In genomic region chr6:5198590-5198989, GRCm38 (mm10) we compare ENCODE assay signal across 26 mouse cellular contexts. TPM values are rescaled to one million over a fixed set of nuclear protein-coding genes. Genes with fewer than 3 reads are reported as not detected.
DNase-seq lines count a peak whose midpoint lies in the region; ATAC-seq and TF ChIP-seq lines count a peak whose summit lies in the region.
"Had no signal": no experiment of that assay in that cellular context is flagged by ENCODE, and none has a peak within 500 bp of the region (broad histone marks: within the 10 kb centered on the region; RNA-seq: fewer than 3 reads in every experiment).

No protein-coding gene starts in this region.

- H3K4me2 ChIP-seq in lung, postnatal 0 days (replicated peaks; ENCODE audit: low read depth, low read length): no peak overlapping the region
- no peak overlapping the region for H3K4me2 ChIP-seq in liver, embryonic 15.5 days
- H3K4me2 ChIP-seq: embryonic facial prominence, embryonic 12.5 days; embryonic facial prominence, embryonic 15.5 days; forebrain, embryonic 12.5 days; forebrain, embryonic 15.5 days; heart, embryonic 12.5 days; heart, embryonic 15.5 days; hindbrain, embryonic 13.5 days had no signal

- 0 out of 2 replicates have a peak, but pooled peaks have one; percentile 15 for TF ChIP-seq EP300 in lung, postnatal 0 days (IDR thresholded peaks at IDR 0.05)

- TF ChIP-seq CTCF in lung, postnatal 0 days (IDR thresholded peaks at IDR 0.05): no peak

- no peaks in the 10 kb centered on the region for H3K9me3 ChIP-seq in heart, embryonic 10.5 days
- H3K9me3 ChIP-seq in lung, postnatal 0 days (ENCODE audit: low read length): no peaks in the 10 kb centered on the region
- H3K9me3 ChIP-seq in liver, embryonic 15.5 days (replicated peaks): no peaks in the 10 kb centered on the region
- H3K9me3 ChIP-seq: embryonic facial prominence, embryonic 12.5 days; embryonic facial prominence, embryonic 15.5 days; forebrain, embryonic 12.5 days; forebrain, embryonic 15.5 days; heart, embryonic 12.5 days; heart, embryonic 15.5 days; hindbrain, embryonic 13.5 days had no signal

- H3K27me3 ChIP-seq in heart, embryonic 10.5 days (ENCODE audit: insufficient read depth, poor library complexity, severe bottlenecking): no peaks in the 10 kb centered on the region
- H3K27me3 ChIP-seq in lung, postnatal 0 days (replicated peaks; ENCODE audit: insufficient read depth, low read length): no peaks in the 10 kb centered on the region
- H3K27me3 ChIP-seq in liver, embryonic 15.5 days: no peaks in the 10 kb centered on the region
- H3K27me3 ChIP-seq: embryonic facial prominence, embryonic 12.5 days; embryonic facial prominence, embryonic 15.5 days; forebrain, embryonic 12.5 days; forebrain, embryonic 15.5 days; heart, embryonic 15.5 days; hindbrain, embryonic 13.5 days had no signal

- 89% methylated on average over 5 of the region's 5 CpGs for WGBS in heart, embryonic 10.5 days
- WGBS in lung, postnatal 0 days: 66% methylated on average over 5 of the region's 5 CpGs
- 64% methylated on average over 5 of the region's 5 CpGs for WGBS in liver, embryonic 15.5 days (ENCODE audit: insufficient replicate concordance)

- no peak overlapping the region for H3K27ac ChIP-seq in heart, embryonic 10.5 days
- H3K27ac ChIP-seq in lung, postnatal 0 days (ENCODE audit: low read length): no peak overlapping the region
- peak overlapping the region; percentile 80 for H3K27ac ChIP-seq in brown adipose tissue, adult 24 weeks (replicated peaks; ENCODE audit: low read depth, low read length)
- H3K27ac ChIP-seq in liver, embryonic 15.5 days (replicated peaks): 0 out of 2 replicates have a peak overlapping the region, but pooled peaks have one; percentile 2
- H3K27ac ChIP-seq: embryonic facial prominence, embryonic 12.5 days; embryonic facial prominence, embryonic 15.5 days; forebrain, embryonic 12.5 days; forebrain, embryonic 15.5 days; heart, embryonic 15.5 days; hindbrain, embryonic 10.5 days; hindbrain, embryonic 13.5 days had no signal

- peaks cover 7% of the 10 kb centered on the region; the same call in 1 of the 2 replicates for H3K4me1 ChIP-seq in heart, embryonic 10.5 days
- no peaks in the 10 kb centered on the region; the same call in 1 of the 2 replicates for H3K4me1 ChIP-seq in lung, postnatal 0 days (ENCODE audit: insufficient read depth, low read depth, low read length)
- H3K4me1 ChIP-seq in brown adipose tissue, adult 24 weeks (ENCODE audit: control insufficient read depth, insufficient read depth, insufficient read length, low read length): 0 out of 2 replicates have a peak, but pooled peaks cover under 1% of the 10 kb centered on the region
- peaks cover 9% of the 10 kb centered on the region for H3K4me1 ChIP-seq in liver, embryonic 15.5 days (replicated peaks)
- H3K4me1 ChIP-seq: embryonic facial prominence, embryonic 12.5 days; embryonic facial prominence, embryonic 15.5 days; forebrain, embryonic 15.5 days; heart, embryonic 15.5 days; hindbrain, embryonic 13.5 days had no signal

- H3K36me3 ChIP-seq in heart, embryonic 10.5 days: no peaks in the 10 kb centered on the region
- H3K36me3 ChIP-seq in lung, postnatal 0 days (ENCODE audit: insufficient read depth, low read length): no peaks in the 10 kb centered on the region
- H3K36me3 ChIP-seq in liver, embryonic 15.5 days (replicated peaks): no peaks in the 10 kb centered on the region
- H3K36me3 ChIP-seq: embryonic facial prominence, embryonic 12.5 days; embryonic facial prominence, embryonic 15.5 days; forebrain, embryonic 12.5 days; forebrain, embryonic 15.5 days; heart, embryonic 12.5 days; heart, embryonic 15.5 days; hindbrain, embryonic 10.5 days; hindbrain, embryonic 13.5 days had no signal

- H3K4me3 ChIP-seq in heart, embryonic 10.5 days: no peak overlapping the region
- no peak overlapping the region for H3K4me3 ChIP-seq in lung, postnatal 0 days (ENCODE audit: low read depth, low read length)
- no peak overlapping the region for H3K4me3 ChIP-seq in brown adipose tissue, adult 24 weeks (ENCODE audit: insufficient read depth, low read depth, low read length)
- H3K4me3 ChIP-seq in liver, embryonic 15.5 days (replicated peaks): no peak overlapping the region
- H3K4me3 ChIP-seq: embryonic facial prominence, embryonic 12.5 days; embryonic facial prominence, embryonic 15.5 days; forebrain, embryonic 12.5 days; forebrain, embryonic 15.5 days; heart, embryonic 12.5 days; heart, embryonic 15.5 days; hindbrain, embryonic 10.5 days; hindbrain, embryonic 13.5 days had no signal

- no peak overlapping the region for H3K9ac ChIP-seq in lung, postnatal 0 days (replicated peaks; ENCODE audit: low read depth)
- H3K9ac ChIP-seq in liver, embryonic 15.5 days: no peak overlapping the region
- H3K9ac ChIP-seq: embryonic facial prominence, embryonic 12.5 days; embryonic facial prominence, embryonic 15.5 days; forebrain, embryonic 12.5 days; forebrain, embryonic 15.5 days; heart, embryonic 12.5 days; heart, embryonic 15.5 days; hindbrain, embryonic 13.5 days had no signal

- peak; percentile 36 for DNase-seq in heart, adult 11 months
- no peak for DNase-seq in heart, embryonic 10.5 days (ENCODE audit: low spot score)
- peak; percentile 21 for DNase-seq in lung, postnatal 0 days (ENCODE audit: low spot score)
- no peak for DNase-seq in lung, postnatal 14 days
- no peak for DNase-seq in urinary bladder, adult 18-20 months (ENCODE audit: low spot score in 2 of 2)
- DNase-seq in cerebellum, adult 11 months: no peak
- DNase-seq: adrenal gland, adult 8-10 months; adrenal gland, postnatal 25 days; cerebellum, adult 2 months; cerebellum, adult 9-11 months; cerebellum, postnatal 25 days; gastrocnemius, postnatal 25 days; heart, postnatal 10 days; heart, postnatal 36 days had no signal

- peak; percentile 39 for ATAC-seq in lung, postnatal 0 days
- ATAC-seq in liver, embryonic 15.5 days (ENCODE audit: insufficient read depth): no peak
- ATAC-seq: activated CD4-positive, CD25-positive, alpha-beta regulatory T cell, adult 4 months; forebrain, embryonic 15.5 days; hindbrain, embryonic 16.5 days had no signal

RNA-seq across cellular contexts. Expression of gene Pon1, which starts 4.8 kb away (rescaled TPM):
- 0.21 TPM in 1 of 2 replicates, not detected in the other for polyA plus RNA-seq in heart, embryonic 10.5 days (2016; fragmentation: Nextera tagmentation; extraction: Ambion mirVana)
- polyA plus RNA-seq in lung, postnatal 0 days (2015; fragmentation: Nextera tagmentation; extraction: Ambion mirVana): 25.0 and 40.6 TPM in 2 replicates
- 32.6 and 103 TPM in 2 replicates for polyA plus RNA-seq in brown adipose tissue, adult 24 weeks (2012; ENCODE audit: insufficient read depth, insufficient read length, missing spikeins)
- polyA plus RNA-seq in liver, embryonic 15.5 days (2015; fragmentation: Nextera tagmentation; extraction: Ambion mirVana): 6.6 and 8.9 TPM in 2 replicates
- polyA plus RNA-seq: activated CD4-positive, CD25-positive, alpha-beta regulatory T cell, adult 4 months; cerebellum, adult 2 months; heart, embryonic 12.5 days; heart, embryonic 15.5 days; hindbrain, embryonic 10.5 days had no signal

RNA-seq across cellular contexts. Expression of gene Pon3, which starts 57.5 kb away (rescaled TPM):
- 24.6 and 31.8 TPM in 2 replicates for polyA plus RNA-seq in heart, embryonic 10.5 days (2016; fragmentation: Nextera tagmentation; extraction: Ambion mirVana)
- polyA plus RNA-seq in lung, postnatal 0 days (2015; fragmentation: Nextera tagmentation; extraction: Ambion mirVana): 143 and 168 TPM in 2 replicates
- polyA plus RNA-seq in brown adipose tissue, adult 24 weeks (2012; ENCODE audit: insufficient read depth, insufficient read length, missing spikeins): 174 and 203 TPM in 2 replicates
- polyA plus RNA-seq in liver, embryonic 15.5 days (2015; fragmentation: Nextera tagmentation; extraction: Ambion mirVana): 20.6 and 23.0 TPM in 2 replicates

Comparison
In these comparisons a context has a peak if more than half of its experiments do, and no peak if none do; other contexts are left out.
1. DNase-seq: peak in heart, adult 11 months (single experiment) and lung, postnatal 0 days (single experiment); none in heart, embryonic 10.5 days (single experiment), lung, postnatal 14 days (single experiment), urinary bladder, adult 18-20 months (0 of 2) and cerebellum, adult 11 months (single experiment).
2. H3K27ac ChIP-seq: peak in brown adipose tissue, adult 24 weeks (single experiment) and liver, embryonic 15.5 days (single experiment); none in heart, embryonic 10.5 days (single experiment) and lung, postnatal 0 days (single experiment).